Mouse (Mus musculus) CH12.LX (cell line): Measurements from ENCODE around the gene Hdac4.

Experiments
- CTCF ChIP-seq, 2 experiments: IDR thresholded peaks in 1 of 2; conservative IDR thresholded peaks in 1 of 2; 2 replicates each; pipeline ENCODE4 v1.5.1; 2011 to 2012; ENCODE audit warnings: low read depth in 2 of 2, low read length in 2 of 2, improper control_type of control experiment in 1 of 2, inconsistent platforms in 1 of 2, mild to moderate bottlenecking in 1 of 2, moderate library complexity in 1 of 2
- E2F4 ChIP-seq: IDR thresholded peaks from 2 replicates; pipeline ENCODE4 v1.6.1; 2011; ENCODE audit warnings: low read depth, low read length, improper control_type of control experiment; ENCODE audit not compliant: insufficient replicate concordance
- EP300 ChIP-seq: IDR thresholded peaks from 2 replicates; pipeline ENCODE4 v1.6.1; 2011; ENCODE audit warnings: low read length, improper control_type of control experiment
- GABPA ChIP-seq: IDR thresholded peaks from 2 replicates; pipeline ENCODE4 v1.6.1; 2012; ENCODE audit warnings: low read depth, low read length, improper control_type of control experiment, inconsistent platforms; ENCODE audit not compliant: insufficient replicate concordance
- HCFC1 ChIP-seq: IDR thresholded peaks from 2 replicates; pipeline ENCODE4 v1.6.1; 2012; ENCODE audit warnings: low read depth, mild to moderate bottlenecking, inconsistent platforms, low read length, improper control_type of control experiment
- KAT2A ChIP-seq: IDR thresholded peaks from 2 replicates; pipeline ENCODE4 v1.6.1; 2012; ENCODE audit warnings: low read length, improper control_type of control experiment, inconsistent platforms; ENCODE audit not compliant: insufficient replicate concordance
- POLR2A ChIP-seq: IDR thresholded peaks from 2 replicates; pipeline ENCODE4 v1.6.1; 2011; ENCODE audit warnings: low read depth, mild to moderate bottlenecking, improper control_type of control experiment, low read length
- TCF12 ChIP-seq: IDR thresholded peaks from 2 replicates; pipeline ENCODE4 v1.6.1; 2014; ENCODE audit warnings: low read depth, mild to moderate bottlenecking, inconsistent platforms, low read length, improper control_type of control experiment

GRCm38 (mm10) chr1:92050566-92050965 lies 144.9 kb downstream of the Hdac4 start:
- TF ChIP-seq CTCF (conservative IDR thresholded peaks at IDR 0.05 in 1 of 2, IDR thresholded peaks at IDR 0.05 in 1 of 2; ENCODE audit: low read depth in 2 of 2, low read length in 2 of 2) (no peak), HCFC1 (no peak), E2F4 (no peak), EP300 (no peak), GABPA (no peak), POLR2A (no peak), TCF12 (no peak), KAT2A (no peak)
